ENCODE assay signal across 8 mouse cellular contexts in genomic region chr3:34198228-34198627, GRCm38 (mm10).
DNase-seq lines count a peak whose midpoint lies in the region; TF ChIP-seq lines count a peak whose summit lies in the region.

No protein-coding gene starts in this region.

- DNase-seq in cerebellum, adult 9-11 months, result peak; percentile 4
- no peak for DNase-seq in cerebellum, adult 11-12 months
- peak; percentile 74 for DNase-seq in brain, embryonic 14.5 days (ENCODE audit: low read depth)
- DNase-seq in frontal cortex, postnatal 14 days (ENCODE audit: low spot score in 2 of 2), result peak; percentile 49 to 59
- DNase-seq in kidney, adult 8-10 months, result peak; percentile 48 to 75
- DNase-seq in left cerebral cortex, postnatal 36 days (ENCODE audit: low spot score in 2 of 2), result peak; percentile 21 to 48
- peak; percentile 62 for DNase-seq in right cerebral cortex, adult 18-20 months
- DNase-seq in MN1 (ENCODE audit: low spot score), result no peak

- no peak for TF ChIP-seq POLR2A in brain, embryonic 14.5 days (IDR thresholded peaks at IDR 0.05; ENCODE audit: borderline replicate concordance, extremely low read depth, insufficient read depth, insufficient read length, poor library complexity, severe bottlenecking)

- intact Hi-C loops in left cerebral cortex, postnatal 36 days (cut with DNase I), result loop anchor here (2.0 to 5.0 kb wide), 3 partner anchors 91 to 236 kb away; partner anchors contain the start of gene Dnajc19

- peak; percentile 67 for TF ChIP-seq CTCF in brain, embryonic 14.5 days (IDR thresholded peaks at IDR 0.05; ENCODE audit: borderline replicate concordance, extremely low read depth, insufficient read depth, insufficient read length)

Comparison
In these comparisons a context has a peak if more than half of its experiments do, and no peak if none do; other contexts are left out.
1. DNase-seq: peak in cerebellum, adult 9-11 months (single experiment), brain, embryonic 14.5 days (single experiment), frontal cortex, postnatal 14 days (2 of 2), kidney, adult 8-10 months (2 of 2), left cerebral cortex, postnatal 36 days (2 of 2) and right cerebral cortex, adult 18-20 months (single experiment); none in cerebellum, adult 11-12 months (single experiment) and MN1 (single experiment).